9 mouse cellular contexts compared by ENCODE assay signal in the genomic region with DNA sequence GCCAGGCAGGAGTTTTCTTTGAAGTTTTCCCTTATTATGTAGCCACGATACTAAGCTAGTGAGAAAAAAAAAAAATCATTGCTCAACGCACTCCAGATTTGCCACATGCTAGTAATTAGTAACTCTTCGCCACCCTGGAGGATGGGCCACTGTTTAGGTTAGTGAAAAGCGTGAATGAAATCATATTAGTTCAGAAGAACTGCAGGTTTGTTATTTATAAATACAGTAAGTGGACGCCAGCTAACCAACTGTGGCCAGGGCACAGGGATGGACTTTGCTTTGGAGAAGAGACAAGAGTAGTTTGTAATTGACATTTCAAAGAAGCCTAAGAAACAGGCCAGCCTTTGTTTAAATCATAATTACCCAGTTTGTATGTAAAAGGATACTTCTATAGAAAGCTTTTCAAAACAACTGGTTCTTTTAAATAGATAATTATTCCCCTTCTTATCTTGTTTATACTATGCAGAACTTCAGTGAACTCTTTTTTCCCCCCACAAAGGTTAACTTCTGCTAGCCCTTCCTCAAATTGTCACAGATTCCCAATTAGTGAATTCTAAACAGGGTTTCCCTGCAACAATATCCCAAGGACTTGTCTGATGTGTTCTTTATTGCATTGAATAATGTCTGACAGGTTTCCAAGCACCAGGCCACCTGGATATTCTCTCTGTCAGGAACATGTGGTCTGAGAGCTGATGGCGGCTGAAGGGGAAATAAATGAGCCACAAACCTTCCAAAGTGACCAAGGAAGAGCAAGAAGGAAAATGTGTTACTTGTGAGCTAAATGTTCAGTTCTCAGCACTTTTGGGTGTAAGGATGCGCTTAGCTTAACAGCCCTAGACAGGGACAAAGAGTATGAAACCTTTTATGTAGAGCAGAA. TPM values are rescaled to one million over a fixed set of nuclear protein-coding genes. Genes with fewer than 3 reads are reported as not detected.
DNase-seq lines count a peak whose midpoint lies in the region; ATAC-seq lines count a peak whose summit lies in the region.
"Had no signal": no experiment of that assay in that cellular context is flagged by ENCODE, and none has a peak within 500 bp of the region (broad histone marks: within the 10 kb centered on the region; RNA-seq: fewer than 3 reads in every experiment).

No protein-coding gene starts in this region.

- no peaks in the 10 kb centered on the region for H3K36me3 ChIP-seq in liver, embryonic 11.5 days (ENCODE audit: control insufficient read depth, insufficient read depth, low read length)
- no peaks in the 10 kb centered on the region for H3K36me3 ChIP-seq in embryonic facial prominence, embryonic 12.5 days
- H3K36me3 ChIP-seq in intestine, embryonic 15.5 days: no peaks in the 10 kb centered on the region
- H3K36me3 ChIP-seq in midbrain, embryonic 13.5 days: no peaks in the 10 kb centered on the region

- no peak overlapping the region for H3K4me2 ChIP-seq in liver, embryonic 11.5 days
- no peak overlapping the region for H3K4me2 ChIP-seq in embryonic facial prominence, embryonic 12.5 days (replicated peaks)
- no peak overlapping the region for H3K4me2 ChIP-seq in intestine, embryonic 15.5 days (replicated peaks)
- H3K4me2 ChIP-seq in midbrain, embryonic 13.5 days (replicated peaks): no peak overlapping the region

- no peak overlapping the region for H3K9ac ChIP-seq in liver, embryonic 11.5 days (ENCODE audit: low read depth, low read length)
- no peak overlapping the region for H3K9ac ChIP-seq in embryonic facial prominence, embryonic 12.5 days
- no peak overlapping the region for H3K9ac ChIP-seq in intestine, embryonic 15.5 days
- no peak overlapping the region for H3K9ac ChIP-seq in midbrain, embryonic 13.5 days (replicated peaks)

- peaks cover 3% of the 10 kb centered on the region for H3K4me1 ChIP-seq in liver, embryonic 11.5 days (replicated peaks; ENCODE audit: control insufficient read depth, insufficient read depth, low read length)
- H3K4me1 ChIP-seq in embryonic facial prominence, embryonic 12.5 days: peaks cover 49% of the 10 kb centered on the region
- H3K4me1 ChIP-seq in intestine, embryonic 15.5 days (replicated peaks): peaks cover 17% of the 10 kb centered on the region; the same call in 1 of the 2 replicates
- H3K4me1 ChIP-seq in midbrain, embryonic 13.5 days (replicated peaks): peaks cover 20% of the 10 kb centered on the region

- WGBS in liver, embryonic 11.5 days: 55% methylated on average over 7 of the region's 7 CpGs
- 20% methylated on average over 7 of the region's 7 CpGs for WGBS in embryonic facial prominence, embryonic 12.5 days
- 44% methylated on average over 7 of the region's 7 CpGs for whole genome bisulfite sequencing in intestine, embryonic 15.5 days
- 57% methylated on average over 7 of the region's 7 CpGs for WGBS in midbrain, embryonic 13.5 days

- H3K27me3 ChIP-seq in liver, embryonic 11.5 days (replicated peaks; ENCODE audit: control insufficient read depth, insufficient read depth, low read length): no peaks in the 10 kb centered on the region
- H3K27me3 ChIP-seq in embryonic facial prominence, embryonic 12.5 days: no peaks in the 10 kb centered on the region
- no peaks in the 10 kb centered on the region for H3K27me3 ChIP-seq in intestine, embryonic 15.5 days (replicated peaks)
- H3K27me3 ChIP-seq in midbrain, embryonic 13.5 days: no peaks in the 10 kb centered on the region; the same call in 1 of the 2 replicates

- peak overlapping the region; percentile 75 for H3K27ac ChIP-seq in liver, embryonic 11.5 days (ENCODE audit: low read depth, low read length)
- peak overlapping the region; percentile 98 for H3K27ac ChIP-seq in embryonic facial prominence, embryonic 12.5 days
- H3K27ac ChIP-seq in intestine, embryonic 15.5 days: peak overlapping the region; percentile 52
- H3K27ac ChIP-seq in midbrain, embryonic 13.5 days: peak overlapping the region; percentile 75; the same call in 1 of the 2 replicates

- no peak for ATAC-seq in liver, embryonic 11.5 days (replicated peaks; ENCODE audit: low FRiP score)
- no peak for ATAC-seq in embryonic facial prominence, embryonic 12.5 days (ENCODE audit: insufficient number of reproducible peaks, insufficient read depth, low FRiP score, low TSS enrichment)
- ATAC-seq in intestine, embryonic 15.5 days: no peak
- ATAC-seq in midbrain, embryonic 13.5 days: no peak
- ATAC-seq in inflammation-experienced regulatory T-cells, adult 6 months: no peak

- DNase-seq in liver, embryonic 11.5 days (ENCODE audit: low spot score): no peak
- DNase-seq in liver: no peak
- no peak for DNase-seq in ovary, postnatal 10 days (ENCODE audit: low spot score)
- no peak for DNase-seq in layer of hippocampus, postnatal 14 days (ENCODE audit: low spot score in 2 of 2)

- H3K4me3 ChIP-seq in liver, embryonic 11.5 days (ENCODE audit: low read depth, low read length): no peak overlapping the region
- no peak overlapping the region for H3K4me3 ChIP-seq in embryonic facial prominence, embryonic 12.5 days
- no peak overlapping the region for H3K4me3 ChIP-seq in intestine, embryonic 15.5 days (replicated peaks)
- no peak overlapping the region for H3K4me3 ChIP-seq in midbrain, embryonic 13.5 days (replicated peaks)

- H3K9me3 ChIP-seq in liver, embryonic 11.5 days (ENCODE audit: control insufficient read depth, low read length): no peaks in the 10 kb centered on the region
- H3K9me3 ChIP-seq in embryonic facial prominence, embryonic 12.5 days: no peaks in the 10 kb centered on the region
- H3K9me3 ChIP-seq in intestine, embryonic 15.5 days: no peaks in the 10 kb centered on the region
- H3K9me3 ChIP-seq in midbrain, embryonic 13.5 days: no peaks in the 10 kb centered on the region

RNA-seq across cellular contexts. Expression of gene Cpa2, which starts 15.7 kb away (rescaled TPM):
- 1.7 and 1.9 TPM in 2 replicates for polyA plus RNA-seq in liver, embryonic 11.5 days (2014; fragmentation: Nextera tagmentation; extraction: Ambion mirVana)
- polyA plus RNA-seq in embryonic facial prominence, embryonic 12.5 days (2016; fragmentation: Nextera tagmentation; extraction: Ambion mirVana): 4.2 and 7.6 TPM in 2 replicates
- 327 and 654 TPM in 2 replicates for polyA plus RNA-seq in intestine, embryonic 15.5 days (2015; fragmentation: Nextera tagmentation; extraction: Ambion mirVana)
- 7.1 and 8.5 TPM in 2 replicates for polyA plus RNA-seq in midbrain, embryonic 13.5 days (2015; fragmentation: Nextera tagmentation; extraction: Ambion mirVana)
- total RNA-seq in layer of hippocampus, postnatal 14 days (2021): 1 to 10 TPM; 1.2 to 2.0 TPM
- under 1 TPM in 1 of 3 experiments, not detected in 2; 0.71 TPM for polyA plus RNA-seq in inflammation-experienced regulatory T-cells, adult 6 months (2017; shearing (Covaris generic))
- total RNA-seq: monocyte, adult 5-6 weeks had no signal

RNA-seq across cellular contexts. Expression of gene Ssmem1, which starts 16.0 kb away (rescaled TPM):
- polyA plus RNA-seq in liver, embryonic 11.5 days (2014; fragmentation: Nextera tagmentation; extraction: Ambion mirVana): 0.18 TPM in 1 of 2 replicates, not detected in the other
- 0.14 and 0.33 TPM in 2 replicates for polyA plus RNA-seq in embryonic facial prominence, embryonic 12.5 days (2016; fragmentation: Nextera tagmentation; extraction: Ambion mirVana)
- polyA plus RNA-seq in intestine, embryonic 15.5 days (2015; fragmentation: Nextera tagmentation; extraction: Ambion mirVana): not detected in 2 replicates
- polyA plus RNA-seq in midbrain, embryonic 13.5 days (2015; fragmentation: Nextera tagmentation; extraction: Ambion mirVana): 0.31 TPM in 1 of 2 replicates, not detected in the other
- total RNA-seq in layer of hippocampus, postnatal 14 days (2021): under 1 TPM; 0.81 TPM
- polyA plus RNA-seq in inflammation-experienced regulatory T-cells, adult 6 months (2017; shearing (Covaris generic)): not detected
- total RNA-seq: monocyte, adult 5-6 weeks had no signal

RNA-seq across cellular contexts. Expression of gene Tmem209, which starts 16.1 kb away (rescaled TPM):
- 44.2 and 49.2 TPM in 2 replicates for polyA plus RNA-seq in liver, embryonic 11.5 days (2014; fragmentation: Nextera tagmentation; extraction: Ambion mirVana)
- polyA plus RNA-seq in embryonic facial prominence, embryonic 12.5 days (2016; fragmentation: Nextera tagmentation; extraction: Ambion mirVana): 37.8 and 38.6 TPM in 2 replicates
- 31.5 and 33.6 TPM in 2 replicates for polyA plus RNA-seq in intestine, embryonic 15.5 days (2015; fragmentation: Nextera tagmentation; extraction: Ambion mirVana)
- 42.0 and 42.1 TPM in 2 replicates for polyA plus RNA-seq in midbrain, embryonic 13.5 days (2015; fragmentation: Nextera tagmentation; extraction: Ambion mirVana)
- total RNA-seq in layer of hippocampus, postnatal 14 days (2021): 10 to 100 TPM; 17.3 to 18.0 TPM
- polyA plus RNA-seq in inflammation-experienced regulatory T-cells, adult 6 months (2017; shearing (Covaris generic)): 10 to 100 TPM; 56.2 to 68.8 (median 61.0) TPM

RNA-seq across cellular contexts. Expression of gene Cpa4, which starts 42.5 kb away (rescaled TPM):
- 0.44 and 0.45 TPM in 2 replicates for polyA plus RNA-seq in liver, embryonic 11.5 days (2014; fragmentation: Nextera tagmentation; extraction: Ambion mirVana)
- polyA plus RNA-seq in embryonic facial prominence, embryonic 12.5 days (2016; fragmentation: Nextera tagmentation; extraction: Ambion mirVana): 0.79 and 1.3 TPM in 2 replicates
- 0.59 and 0.77 TPM in 2 replicates for polyA plus RNA-seq in intestine, embryonic 15.5 days (2015; fragmentation: Nextera tagmentation; extraction: Ambion mirVana)
- 2.4 and 2.5 TPM in 2 replicates for polyA plus RNA-seq in midbrain, embryonic 13.5 days (2015; fragmentation: Nextera tagmentation; extraction: Ambion mirVana)
- total RNA-seq in layer of hippocampus, postnatal 14 days (2021): not detected
- not detected for polyA plus RNA-seq in inflammation-experienced regulatory T-cells, adult 6 months (2017; shearing (Covaris generic))
- total RNA-seq: monocyte, adult 5-6 weeks had no signal

Comparison
In these comparisons a context has a peak if more than half of its experiments do, and no peak if none do; other contexts are left out.
1. RNA of gene Cpa2, which starts 15.7 kb away (polyA plus RNA-seq): 327 to 654 TPM in intestine, embryonic 15.5 days; 7.1 to 8.5 TPM in midbrain, embryonic 13.5 days, 4.2 to 7.6 TPM in embryonic facial prominence, embryonic 12.5 days, 1.7 to 1.9 TPM in liver, embryonic 11.5 days and 0.71 TPM in inflammation-experienced regulatory T-cells, adult 6 months; every median in the first group is over 10 times any median in the second.
2. Peak in every context shown above with its lines, with median percentiles within 50 percentile points of each other: H3K27ac ChIP-seq.